Mouse (Mus musculus): ENCODE measurements at regions not wholly inside any gene's neighbourhood (a gene's known extent, or its start where the extent isn't known, plus 50 kb on each side); places are given as distances from the start of the nearest gene placed in this dataset.

DNA sequence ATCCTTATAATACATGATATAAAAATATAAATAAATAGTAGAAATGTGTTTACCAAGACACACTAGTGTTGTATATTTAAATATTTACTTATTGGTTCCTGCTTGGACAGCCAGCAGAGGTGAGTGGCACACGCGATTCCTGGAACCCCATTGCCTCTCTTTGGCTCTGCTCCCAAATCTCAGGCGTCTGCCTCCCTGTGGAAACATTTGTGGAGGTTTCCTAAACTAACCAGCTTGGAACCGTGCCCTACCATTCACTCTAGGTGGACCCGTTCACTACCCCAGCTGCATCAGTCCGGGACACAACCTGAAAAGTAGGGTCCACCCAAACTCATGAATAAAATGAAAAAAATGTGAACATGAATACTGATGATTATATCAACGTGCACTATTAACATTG lies 404.0 kb upstream of the Defb41 start:
- DNase-seq: no peak

DNA sequence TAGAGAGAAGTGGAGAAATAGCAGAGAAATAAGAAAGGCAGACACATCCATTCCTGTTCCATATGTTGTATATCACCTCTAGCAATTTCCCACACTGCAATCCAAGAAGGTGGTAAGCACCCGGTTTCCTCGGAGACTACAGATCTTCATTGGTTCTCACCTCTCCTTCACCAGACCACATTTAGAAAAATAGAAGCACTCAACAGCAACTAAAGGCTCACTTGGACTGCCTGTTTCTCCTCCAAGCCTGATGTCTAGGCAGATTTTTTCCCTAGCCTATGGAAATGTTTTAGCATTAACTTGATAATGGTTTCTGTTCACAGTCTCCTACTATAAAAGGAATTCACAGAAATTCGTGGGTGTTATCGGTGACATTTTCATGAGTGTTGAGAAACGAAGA lies 403.3 kb upstream of the Defb41 start:
- no peak for DNase-seq

DNA sequence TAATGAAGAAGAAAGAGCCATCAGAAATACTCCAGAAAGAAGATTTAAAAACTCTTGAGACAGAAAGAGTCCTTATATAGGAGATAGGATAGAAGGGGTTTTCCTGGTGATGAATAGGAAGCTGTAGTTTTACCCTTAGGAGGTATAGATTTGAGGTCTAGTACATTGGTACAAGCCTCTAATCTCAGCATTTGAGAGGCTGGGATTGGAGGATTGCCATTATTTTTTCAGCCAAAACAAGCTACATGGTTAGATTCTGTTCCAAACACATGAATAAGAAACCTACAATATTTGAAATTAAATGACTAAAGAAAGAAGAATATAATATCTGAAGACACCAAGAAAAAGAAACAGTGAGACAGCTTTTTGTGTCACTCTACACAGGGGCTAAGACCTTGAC lies 375.9 kb upstream of the Defb41 start:
- DNase-seq: no peak

DNA sequence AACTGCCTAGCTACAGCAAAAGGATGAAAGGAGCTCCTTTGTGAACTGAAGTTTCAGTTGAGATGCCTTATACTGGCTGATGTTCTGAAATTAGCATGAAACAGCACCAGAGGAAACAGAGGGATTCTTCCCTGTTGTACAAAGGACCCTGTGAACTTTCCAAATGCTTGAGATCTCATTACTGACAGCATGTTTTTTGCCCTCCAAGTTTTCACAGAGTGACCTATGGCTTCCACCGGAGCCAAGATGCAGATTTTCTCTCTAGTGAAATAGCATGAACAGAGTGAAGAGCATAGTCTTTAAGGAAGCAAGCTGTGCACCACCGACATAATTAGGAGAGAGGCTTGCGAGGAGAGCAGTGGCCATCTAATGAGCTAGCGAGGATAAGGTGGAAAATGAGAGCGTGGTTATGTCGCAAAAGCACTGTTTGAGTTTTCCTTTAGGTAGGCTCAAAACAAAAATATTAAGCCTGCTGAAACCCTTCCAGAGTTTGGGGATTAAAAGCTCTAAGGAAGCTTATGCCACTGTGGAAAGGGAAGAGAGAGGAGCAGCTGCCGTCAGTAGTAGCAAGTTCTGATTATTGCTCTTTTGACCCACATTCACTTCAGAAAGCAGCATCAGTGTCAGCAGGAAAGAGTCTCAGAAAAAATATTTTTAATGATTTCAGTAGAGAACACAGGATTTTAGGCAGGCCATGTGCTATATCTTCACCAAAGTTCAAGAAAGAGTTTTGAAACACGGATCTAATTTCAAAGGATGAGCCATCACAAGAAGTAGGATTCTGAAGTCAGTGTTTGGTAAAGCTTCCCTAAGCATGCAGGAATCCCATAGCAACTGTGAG lies 374.7 kb upstream of the Defb41 start:
- no peak for DNase-seq

DNA sequence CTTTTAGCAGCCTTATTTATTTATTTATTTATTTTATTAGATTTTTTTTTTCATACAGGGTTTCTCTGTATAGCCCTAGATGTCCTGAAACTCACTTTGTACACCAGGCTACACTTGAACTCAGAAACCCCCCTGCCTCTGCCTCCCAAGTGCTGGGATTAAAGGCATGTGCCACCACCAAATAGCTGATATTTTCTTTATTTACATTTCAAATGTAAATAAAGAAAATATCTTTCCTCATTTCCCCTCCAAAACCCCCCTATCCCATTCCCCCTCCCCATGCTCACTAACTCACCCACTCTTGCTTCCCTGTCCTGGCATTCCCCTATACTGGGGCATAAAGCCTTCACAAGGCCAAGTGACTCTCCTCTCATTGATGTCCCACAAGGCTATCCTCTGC lies 372.4 kb upstream of the Defb41 start:
- no peak for DNase-seq

DNA sequence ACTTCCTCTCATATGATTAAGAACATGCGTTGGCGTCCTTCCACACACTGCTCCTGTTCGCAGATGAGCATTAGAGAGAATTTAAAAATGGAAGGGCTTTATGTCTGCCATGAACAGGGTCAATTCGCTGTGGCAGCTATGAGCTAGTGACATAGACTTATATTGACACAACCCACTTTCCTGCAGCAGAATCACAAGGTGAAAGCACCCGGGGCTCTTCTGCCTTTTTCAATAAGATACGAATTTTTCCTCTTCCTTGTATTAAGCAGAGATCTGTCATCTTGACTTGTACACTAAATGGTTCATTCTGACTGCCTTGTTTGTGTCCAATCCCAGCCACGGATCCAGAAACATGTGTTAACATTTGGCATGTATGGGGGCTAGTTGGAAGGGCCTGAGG lies 345.3 kb upstream of the Defb41 start:
- no peak for DNase-seq

DNA sequence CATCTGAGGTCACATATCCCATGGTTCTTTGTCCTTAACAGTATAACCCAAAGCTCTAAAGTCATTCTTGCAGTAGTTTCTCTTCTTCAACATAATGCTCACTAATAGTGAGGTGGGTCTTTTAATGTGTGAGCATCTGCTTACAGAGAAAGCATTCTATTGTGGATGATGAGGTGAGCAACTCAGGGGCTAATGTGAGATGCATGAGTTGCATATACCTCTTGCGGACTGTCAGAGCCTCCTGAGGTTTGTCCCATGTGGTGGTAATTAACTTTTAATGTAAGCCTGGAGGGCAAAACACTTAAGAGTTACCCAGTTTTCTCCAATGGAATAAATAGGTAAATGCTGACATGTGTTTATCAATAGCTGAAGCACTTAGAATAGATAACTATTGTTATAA lies 334.9 kb upstream of the Defb41 start:
- DNase-seq: no peak

DNA sequence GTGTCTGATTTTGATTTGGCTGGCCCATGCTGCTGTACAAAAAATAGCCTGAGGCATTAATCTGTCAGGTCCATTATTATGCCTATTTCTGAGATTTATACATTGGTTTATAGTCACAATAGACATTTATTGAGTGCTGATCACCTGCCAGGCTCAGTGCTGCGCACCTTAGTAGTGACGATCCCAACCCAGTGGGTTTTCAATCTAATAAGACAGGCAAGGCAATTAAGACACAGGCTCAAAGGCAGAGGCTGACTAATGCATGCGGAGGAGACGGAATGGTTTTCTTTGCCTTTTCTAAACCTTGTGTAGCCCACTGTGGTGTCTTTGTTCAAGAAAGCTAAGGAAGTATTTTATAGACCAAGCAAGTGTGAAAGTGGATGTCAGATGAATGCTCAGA lies 334.0 kb upstream of the Defb41 start:
- DNase-seq: no peak

DNA sequence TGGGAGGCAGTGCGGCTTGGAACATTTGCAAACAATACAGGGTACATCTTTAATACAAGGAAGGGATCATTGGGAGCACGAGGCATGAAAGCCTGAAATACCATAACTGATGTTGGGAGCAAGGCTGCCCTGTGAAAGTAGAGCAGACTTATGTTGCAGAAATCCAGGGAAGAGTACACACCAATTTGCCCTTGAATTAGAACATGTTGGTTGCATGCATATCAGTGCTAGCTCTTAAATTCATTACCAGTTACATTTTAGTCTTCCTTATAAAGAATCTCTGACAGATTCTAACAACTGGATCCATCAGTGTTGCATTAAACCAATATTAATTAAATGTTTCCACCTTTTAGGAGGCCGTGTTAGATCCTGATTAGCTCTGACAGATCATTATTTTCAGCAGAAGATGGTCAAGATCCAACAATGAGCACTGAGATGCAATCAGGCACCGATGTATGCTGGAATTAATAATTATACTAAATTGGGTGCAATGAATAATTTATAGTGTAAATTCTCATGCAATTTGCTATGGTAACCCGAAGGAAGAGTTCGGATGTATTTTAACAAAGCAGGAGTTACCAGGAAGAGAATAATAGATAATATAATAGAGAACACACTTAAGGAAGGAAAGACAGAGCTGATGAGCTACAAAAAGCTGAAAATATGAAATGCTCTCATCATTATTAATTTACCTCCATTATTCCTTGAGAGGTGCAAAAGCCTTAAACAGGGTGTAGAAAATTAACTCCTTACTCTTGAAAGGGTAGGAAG lies 318.6 kb upstream of the Defb41 start:
- DNase-seq: no peak

DNA sequence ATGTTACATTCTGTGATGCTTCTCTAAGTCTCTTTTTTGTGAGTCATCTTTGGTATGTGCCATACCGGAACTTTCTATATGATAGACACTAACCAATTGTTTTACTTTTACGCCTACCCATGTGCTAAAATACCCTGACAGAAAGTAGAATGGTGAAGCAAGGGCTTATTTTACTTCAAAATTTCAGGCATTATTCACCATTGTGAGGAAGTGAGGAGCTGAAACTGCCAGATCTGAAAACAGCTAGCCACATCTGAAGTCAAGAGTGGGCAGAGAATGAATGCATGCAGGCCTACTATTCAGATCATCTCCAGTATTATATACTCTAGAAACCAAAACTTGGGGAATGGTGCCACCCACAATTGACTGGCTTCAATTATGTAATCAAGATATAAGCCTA lies 313.7 kb upstream of the Defb41 start:
- DNase-seq: no peak

DNA sequence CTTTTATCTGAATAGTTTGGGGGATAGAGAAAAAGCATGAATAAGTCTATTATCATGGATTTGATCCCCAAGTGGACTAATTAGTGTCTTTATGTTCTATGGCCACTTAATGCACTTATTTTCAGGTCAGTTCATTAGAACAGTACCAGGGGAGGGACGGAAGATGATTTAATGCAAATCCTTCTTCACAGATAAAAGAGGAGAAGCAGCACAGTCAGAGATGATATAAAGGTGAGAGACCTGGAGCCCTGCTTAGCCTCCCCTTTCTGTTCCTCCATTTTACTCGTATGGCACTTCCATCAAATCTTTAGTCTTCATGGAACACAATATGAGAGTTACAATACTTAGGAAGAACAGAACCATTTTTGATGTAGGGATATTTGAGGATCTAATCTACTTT lies 302.1 kb upstream of the Defb41 start:
- no peak for DNase-seq

DNA sequence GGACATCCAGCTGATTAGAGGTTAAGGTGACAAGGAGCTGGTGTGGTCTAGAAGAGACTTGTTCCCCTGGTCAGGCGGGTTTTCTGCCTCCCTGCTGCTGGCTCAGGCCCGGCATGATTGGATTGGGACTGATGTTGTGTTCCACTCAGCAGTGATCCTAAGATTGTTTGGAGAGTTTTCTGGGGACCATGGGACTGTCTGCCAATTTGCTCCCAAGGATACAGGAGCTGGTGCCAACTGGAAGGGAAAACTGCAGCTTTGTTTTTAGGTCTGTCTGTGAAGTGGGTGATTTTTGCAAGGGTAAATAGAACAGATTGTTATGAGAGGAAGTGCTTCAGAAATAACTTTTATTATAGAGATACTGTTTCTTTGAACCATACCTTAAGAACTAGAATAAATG lies 286.3 kb upstream of the Defb41 start:
- no peak for DNase-seq

DNA sequence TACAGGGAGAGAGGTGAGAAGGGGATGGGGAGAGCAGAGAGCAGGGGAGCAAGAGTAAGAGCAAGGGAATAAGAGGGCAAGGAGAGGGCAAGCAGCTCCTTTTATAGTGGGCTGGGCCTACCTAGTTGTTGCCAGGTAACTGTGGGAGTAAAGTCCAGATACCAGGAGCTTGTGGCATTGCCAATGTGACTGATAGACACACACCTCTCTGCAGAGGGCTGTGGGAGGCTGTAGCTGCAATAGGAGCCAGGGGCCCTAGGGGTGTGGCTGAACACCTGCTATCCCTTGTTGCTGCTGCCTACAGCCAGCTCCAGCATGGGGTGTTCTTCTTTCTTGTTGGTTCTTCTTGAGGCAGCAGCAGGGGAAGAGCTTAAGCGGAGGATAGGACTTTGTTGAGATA lies 266.8 kb upstream of the Defb41 start:
- DNase-seq: no peak

DNA sequence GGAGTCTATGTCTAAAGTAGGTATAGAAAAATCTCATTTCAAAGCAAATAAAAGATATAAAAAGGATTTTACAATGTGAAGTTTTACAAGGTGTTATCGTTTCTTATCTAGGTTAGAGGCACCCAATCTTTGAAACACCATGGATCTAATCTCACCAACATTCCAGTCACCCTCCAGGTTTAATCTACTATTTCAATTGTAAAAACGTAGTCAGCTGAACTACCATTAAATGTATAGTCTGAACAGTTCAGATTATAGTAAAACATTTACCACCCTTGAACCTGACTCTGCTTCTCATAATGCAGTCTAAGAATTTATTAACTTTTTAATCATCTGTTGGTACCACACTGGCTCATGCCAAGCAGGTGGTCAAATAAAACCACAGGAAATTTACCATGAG lies 259.5 kb upstream of the Defb41 start:
- DNase-seq: no peak

DNA sequence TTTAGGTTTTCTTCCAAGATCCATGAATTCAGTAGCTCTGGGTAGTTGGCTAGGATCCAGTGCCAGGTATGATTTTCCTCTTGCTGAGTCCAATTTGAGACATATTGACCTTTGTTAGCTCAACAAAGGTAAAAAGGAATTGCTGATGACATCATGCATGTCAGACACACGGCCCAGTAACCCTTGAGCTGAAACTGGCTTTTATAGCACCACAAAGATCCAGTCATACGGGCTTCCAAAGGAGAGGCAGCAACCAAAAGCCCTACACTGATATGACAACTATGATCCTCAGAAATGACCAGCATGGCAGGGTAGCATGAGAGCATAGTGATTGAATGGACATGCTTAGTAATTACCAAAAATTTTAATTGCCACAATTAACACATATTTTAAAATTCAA lies 258.0 kb upstream of the Defb41 start:
- DNase-seq: no peak

DNA sequence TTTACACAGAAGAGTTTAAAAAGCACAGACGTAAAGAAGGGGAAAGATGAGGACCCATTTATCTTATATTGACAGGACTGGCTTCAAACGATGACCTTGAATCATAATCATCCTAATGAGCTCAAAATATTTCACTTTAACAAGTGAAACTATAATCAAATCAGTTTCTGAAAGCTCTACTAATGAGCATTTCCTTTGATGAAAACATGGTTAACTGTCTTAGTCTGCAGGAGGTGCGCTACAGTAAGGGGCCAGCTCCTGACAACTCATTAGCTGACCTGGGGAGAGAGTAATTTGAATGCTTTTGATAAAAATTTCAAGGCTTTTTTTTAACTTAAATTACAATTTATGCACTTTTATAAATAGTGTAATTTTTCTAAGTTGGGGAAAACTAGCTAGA lies 247.8 kb upstream of the Defb41 start:
- DNase-seq: no peak

DNA sequence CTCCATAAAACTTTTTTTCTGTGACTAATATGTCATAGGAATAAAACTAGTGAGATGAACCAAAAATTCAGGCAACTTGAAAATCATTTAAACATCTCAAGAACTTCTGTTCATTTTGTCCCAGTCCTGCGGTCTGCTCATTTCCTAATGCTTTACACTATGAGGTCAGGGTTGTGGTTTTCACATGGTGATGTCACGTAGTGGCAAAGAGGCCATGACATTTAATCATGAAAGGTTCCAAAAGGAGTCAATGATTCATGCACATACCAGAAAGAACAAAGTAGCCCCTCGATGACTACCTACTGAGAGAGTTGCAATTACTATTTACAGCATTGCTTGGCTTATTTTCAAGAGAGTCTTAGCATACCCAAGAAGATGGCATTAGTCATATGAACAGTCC lies 233.6 kb upstream of the Defb41 start:
- peak; percentile 59 for DNase-seq

DNA sequence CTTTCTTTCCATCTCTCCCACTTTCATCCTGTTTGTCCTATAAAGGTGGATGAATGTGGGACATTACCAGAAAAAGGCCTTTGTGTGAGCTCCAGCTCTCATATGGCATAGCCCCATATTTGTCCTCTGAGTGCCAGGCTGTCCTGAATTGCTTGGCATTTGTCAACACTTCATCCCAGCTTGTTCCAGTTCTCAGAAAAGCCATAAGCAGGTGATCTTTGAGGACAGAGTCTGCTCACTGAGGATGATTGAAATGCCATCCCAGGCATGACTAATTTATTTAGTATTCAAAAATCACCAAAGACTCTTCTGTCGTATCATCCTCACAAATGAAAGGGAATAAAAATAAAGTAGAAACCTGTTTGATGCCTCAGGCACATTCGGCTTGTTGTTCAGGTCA lies 203.6 kb upstream of the Defb41 start:
- DNase-seq: no peak

DNA sequence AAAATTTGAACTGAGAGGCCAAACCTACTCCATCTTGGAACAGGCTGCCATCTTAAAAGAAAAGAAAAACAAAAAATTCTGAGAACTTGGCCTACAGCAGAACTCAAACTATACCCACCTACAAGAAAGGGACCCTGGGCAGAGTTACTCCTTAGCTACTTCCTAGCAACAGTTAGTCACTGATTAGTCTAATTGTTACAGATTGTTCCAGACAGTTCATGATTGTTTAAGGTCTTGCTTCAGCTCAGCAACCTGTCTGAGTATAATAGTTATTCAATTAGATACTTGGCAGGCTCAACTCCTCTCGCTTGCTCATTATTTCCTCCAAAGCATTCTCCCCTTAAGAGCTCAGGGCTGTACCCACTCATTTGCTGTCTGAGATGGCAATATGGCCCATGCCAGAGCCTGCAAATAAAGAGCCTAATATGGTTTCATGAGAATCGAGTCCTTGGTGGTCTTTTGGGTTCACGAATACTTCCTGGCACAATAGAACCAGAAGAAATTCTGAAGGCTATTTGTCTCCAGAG lies 200.4 kb upstream of the Defb41 start:
- DNase-seq: no peak

DNA sequence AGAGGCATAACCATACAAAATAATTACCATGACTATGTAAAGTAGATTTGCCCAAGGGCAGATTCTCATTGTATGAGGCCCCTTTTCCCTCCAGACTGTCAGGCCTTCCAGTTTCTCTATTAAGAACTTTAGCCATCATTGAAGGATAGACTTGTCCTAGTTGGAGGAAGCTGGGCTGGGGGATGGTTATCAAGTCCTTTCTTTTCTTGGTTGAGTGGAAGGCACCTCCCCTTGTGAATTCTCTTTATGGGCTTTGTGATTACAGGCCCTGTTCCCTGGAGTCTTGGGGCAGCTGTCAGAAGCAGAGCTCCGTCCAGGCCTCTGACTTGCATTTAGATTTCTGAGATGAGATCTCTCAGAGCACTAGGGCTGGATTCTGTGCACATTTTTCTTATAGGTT lies 198.3 kb upstream of the Defb41 start:
- DNase-seq: no peak

DNA sequence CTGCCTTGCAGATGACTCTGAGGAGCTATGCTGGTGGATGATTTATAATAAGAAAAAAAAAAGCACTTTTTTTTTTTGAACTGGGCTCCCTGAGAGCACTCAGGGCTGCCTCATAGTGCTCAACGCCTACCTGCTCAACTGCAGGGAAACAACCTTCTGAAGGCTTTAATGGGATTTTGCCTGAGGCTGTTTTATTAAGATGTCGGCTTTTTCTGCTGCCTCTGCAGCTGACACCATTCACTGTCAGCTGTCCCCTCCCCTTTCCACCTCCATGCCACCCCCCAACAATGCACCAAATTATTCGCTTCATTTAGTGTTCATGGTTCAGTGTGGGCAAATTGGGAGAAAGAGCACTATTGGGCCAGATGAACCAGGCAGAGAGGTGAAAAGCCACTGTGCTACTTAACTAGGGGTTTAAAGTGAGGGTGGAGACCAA lies 151.4 kb upstream of the Defb41 start:
- no peak for DNase-seq

DNA sequence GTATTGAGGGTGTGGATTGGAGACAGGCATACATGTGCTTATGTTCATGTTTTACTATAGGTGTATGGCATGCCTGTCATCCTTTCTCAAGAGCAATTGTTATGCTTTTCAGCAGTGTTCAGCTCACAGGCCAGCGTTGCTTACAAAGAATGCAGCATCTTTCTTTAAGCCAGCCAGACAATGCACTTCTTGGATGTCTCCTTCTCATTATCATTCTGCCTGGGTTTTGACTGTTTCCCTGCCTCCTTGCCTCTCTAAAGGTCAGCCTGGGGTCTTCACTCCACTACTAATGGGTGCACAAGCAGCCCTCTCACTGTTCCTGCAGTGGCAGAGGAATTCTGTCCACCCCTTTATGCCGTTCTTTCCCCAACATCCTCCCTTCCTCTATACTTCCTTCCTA lies 150.9 kb upstream of the Defb41 start:
- no peak for DNase-seq

DNA sequence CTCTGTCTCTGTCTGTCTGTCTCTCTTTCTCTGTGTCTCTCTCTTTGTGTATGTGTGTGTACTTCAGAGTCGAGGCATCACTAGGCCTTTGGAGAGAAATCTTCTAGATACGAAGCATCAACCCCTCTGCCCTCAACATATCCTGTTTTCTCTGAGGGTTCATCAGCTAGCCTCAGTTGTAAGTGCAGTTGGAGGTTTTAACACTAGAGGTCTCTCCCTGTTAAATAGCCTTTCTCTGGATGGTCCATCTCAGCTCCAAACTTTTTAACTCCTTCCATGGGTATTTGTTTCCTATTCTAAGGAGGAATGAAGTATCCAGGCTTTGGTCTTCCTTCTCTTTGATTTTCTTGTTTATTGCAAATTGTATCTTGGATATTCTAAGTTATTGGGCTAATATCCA lies 147.8 kb upstream of the Defb41 start:
- DNase-seq: no peak

DNA sequence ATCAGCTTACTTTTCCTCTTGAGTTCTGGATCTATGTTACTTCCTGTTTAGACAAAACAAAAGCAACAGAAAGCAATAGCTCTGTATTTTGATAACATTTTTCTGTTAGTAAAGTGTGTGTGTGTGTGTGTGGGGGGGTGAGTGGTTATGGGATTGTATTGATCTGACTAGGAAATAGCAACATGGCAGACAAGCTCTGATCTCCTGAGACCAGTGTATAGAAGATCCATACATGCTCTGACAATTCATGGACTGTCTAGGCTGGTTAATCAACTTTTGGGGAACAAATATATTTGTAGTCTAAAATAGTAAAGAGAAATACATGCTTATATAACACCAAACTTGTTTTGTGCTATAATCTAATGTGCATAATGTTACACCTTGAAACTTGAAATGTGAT lies 124.7 kb upstream of the Defb41 start:
- DNase-seq: no peak
